Mouse (Mus musculus) erythroblast, embryonic 14.5 days (primary cell): ENCODE results near the gene Olfr201.
"Not testable (repeated sequence)": the region's sequence is repeated elsewhere in the genome, so short reads cannot be mapped to it uniquely, and the experiment has no call there.

Source experiments
- GATA1 ChIP-seq: IDR thresholded peaks from 2 replicates; pipeline ENCODE4 v1.6.1; 2012; ENCODE audit warnings: low read length, inconsistent platforms, mixed read lengths
- TAL1 ChIP-seq: IDR thresholded peaks from 3 replicates; pipeline ENCODE4 v1.6.1; 2012; ENCODE audit warnings: low read length, inconsistent platforms, mixed read lengths

GRCm38 (mm10) chr16:59287576-59287975 is 15.1 kb upstream of the Olfr201 start:
- TF ChIP-seq TAL1, GATA1: not testable (repeated sequence)
